In the genomic region with DNA sequence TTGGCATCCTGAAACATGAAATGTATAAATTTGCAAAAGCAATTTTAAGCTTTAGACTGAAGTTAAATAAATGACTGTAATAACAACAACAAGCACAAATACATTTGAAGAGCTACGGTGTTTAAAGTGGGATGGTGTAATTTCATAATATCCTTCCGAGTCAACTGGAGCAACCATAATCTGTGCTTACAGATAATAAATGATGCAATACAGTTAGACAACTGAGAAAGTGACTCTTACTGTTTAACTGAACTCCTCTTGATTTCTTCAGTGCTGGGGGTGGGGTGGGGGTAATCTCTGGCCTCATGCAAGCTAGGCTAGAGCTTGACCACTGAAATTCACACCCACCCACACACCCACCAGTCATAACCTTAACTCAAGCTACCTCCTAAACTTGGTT, we compare ENCODE assay signal across 14 mouse cellular contexts.
"Had no signal": no experiment of that assay in that cellular context is flagged by ENCODE, and none has a peak within 500 bp of the region (broad histone marks: within the 10 kb centered on the region; RNA-seq: fewer than 3 reads in every experiment).

No protein-coding gene starts in this region.

- ATAC-seq: intestine, postnatal 0 days; liver, embryonic 12.5 days; lung, postnatal 0 days had no signal

- H3K9me3 ChIP-seq: liver, embryonic 12.5 days; neural tube, embryonic 13.5 days had no signal

- H3K4me3 ChIP-seq: left cerebral cortex, adult 2 months; liver, embryonic 12.5 days; neural tube, embryonic 13.5 days had no signal

- H3K9ac ChIP-seq: liver, embryonic 12.5 days; lung, embryonic 14.5 days; neural tube, embryonic 13.5 days had no signal

- H3K4me1 ChIP-seq: liver, embryonic 12.5 days; neural tube, embryonic 13.5 days had no signal

- H3K36me3 ChIP-seq: liver, embryonic 12.5 days; neural tube, embryonic 13.5 days had no signal

- H3K27ac ChIP-seq: kidney, postnatal 0 days; left cerebral cortex, adult 2 months; liver, embryonic 12.5 days; macrophage; neural tube, embryonic 13.5 days; stomach, postnatal 0 days had no signal

- DNase-seq: kidney, adult 2 months; kidney, postnatal 25 days; layer of hippocampus, postnatal 36 days; lung, embryonic 14.5 days; midbrain, embryonic 14.5 days; thymus, postnatal 25 days had no signal

- H3K27me3 ChIP-seq: liver, embryonic 12.5 days; neural tube, embryonic 13.5 days had no signal
